Mouse (Mus musculus): ENCODE measurements around the gene Hipk2. TPM values are rescaled to one million over a fixed set of nuclear protein-coding genes. Genes with fewer than 3 reads are reported as not detected.

Gene Hipk2
- polyA plus RNA-seq, 1 experiment: 23.8 TPM

DNA sequence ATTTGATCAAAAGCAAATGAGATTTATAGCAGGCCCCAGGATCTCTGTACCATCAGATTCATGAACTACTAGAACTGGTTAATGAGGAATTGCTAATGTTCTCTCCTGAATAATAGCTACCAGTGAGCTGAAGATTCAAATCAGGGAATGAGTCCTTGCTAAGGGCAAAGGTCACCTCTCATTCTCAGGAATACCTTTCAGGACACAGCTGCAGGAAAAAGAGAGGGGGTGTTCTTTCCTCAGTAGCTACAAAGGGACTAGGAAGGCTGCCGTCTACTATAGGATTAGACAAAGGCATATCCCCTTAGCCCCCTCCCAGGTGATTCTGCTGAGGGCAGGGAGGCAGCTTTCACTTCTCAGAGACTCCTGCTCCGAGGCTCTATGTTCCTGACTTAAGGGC, 5.9 kb downstream of the Hipk2 start:
- no peak for DNase-seq (ENCODE audit: extremely low spot score in 1 of 2, low spot score in 1 of 2)

DNA sequence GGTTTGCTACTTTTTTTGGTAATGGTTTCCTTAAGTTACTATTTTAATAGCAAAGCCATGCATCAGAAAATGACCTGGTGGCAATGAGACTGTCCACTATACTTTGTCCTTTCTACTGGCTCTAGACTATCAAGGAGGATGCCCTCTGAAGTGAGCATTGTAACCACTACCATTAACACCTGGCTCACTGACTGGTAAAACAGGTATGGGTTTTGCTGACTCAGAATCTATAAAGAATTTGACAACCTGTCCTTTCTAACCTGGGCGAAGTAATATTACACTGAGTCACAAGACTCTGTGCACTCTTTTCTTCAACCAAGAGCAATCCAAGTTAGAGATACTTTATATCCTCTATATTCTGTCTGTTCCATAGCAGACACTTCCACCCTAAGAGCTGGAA, 7.0 kb downstream of the Hipk2 start:
- DNase-seq (ENCODE audit: extremely low spot score in 1 of 2, low spot score in 1 of 2): no peak

GRCm38 (mm10) chr6:38867291-38867690, 8.7 kb downstream of the Hipk2 start:
- no peak for DNase-seq (ENCODE audit: extremely low spot score in 1 of 2, low spot score in 1 of 2)

GRCm38 (mm10) chr6:38866761-38867160, 9.2 kb downstream of the Hipk2 start:
- no peak for DNase-seq (ENCODE audit: extremely low spot score in 1 of 2, low spot score in 1 of 2)

GRCm38 (mm10) chr6:38866357-38866756, 9.6 kb downstream of the Hipk2 start:
- no peak for DNase-seq (ENCODE audit: extremely low spot score in 1 of 2, low spot score in 1 of 2)

GRCm38 (mm10) chr6:38865805-38866204, 10.2 kb downstream of the Hipk2 start:
- DNase-seq (ENCODE audit: extremely low spot score in 1 of 2, low spot score in 1 of 2): no peak

DNA sequence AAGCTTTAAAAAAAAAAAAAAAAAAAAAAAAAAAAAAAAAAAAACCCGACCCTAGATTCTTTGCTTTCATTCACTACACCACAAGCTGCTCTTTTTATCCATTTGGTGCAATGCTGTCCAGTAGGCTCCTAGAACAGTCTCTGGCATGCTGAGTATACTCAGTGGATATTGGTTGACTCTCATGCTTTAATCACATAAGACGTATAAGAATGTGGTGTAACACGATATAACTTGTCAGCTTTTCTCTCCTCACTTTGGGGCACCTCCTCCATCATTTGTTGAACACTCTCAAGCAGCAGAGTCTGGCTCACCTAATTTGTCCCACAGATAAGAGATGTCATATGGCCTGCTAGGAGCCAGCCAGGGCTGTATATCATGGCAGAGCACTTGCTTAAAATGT, 12.4 kb downstream of the Hipk2 start:
- DNase-seq (ENCODE audit: extremely low spot score in 1 of 2, low spot score in 1 of 2): no peak

- no peak for DNase-seq (ENCODE audit: extremely low spot score in 1 of 2, low spot score in 1 of 2)
Measured at GRCm38 (mm10) chr6:38860301-38860700, 15.7 kb downstream of the Hipk2 start.

- no peak for DNase-seq (ENCODE audit: extremely low spot score in 1 of 2, low spot score in 1 of 2)
Measured at GRCm38 (mm10) chr6:38859819-38860218, 16.1 kb downstream of the Hipk2 start.

- DNase-seq (ENCODE audit: extremely low spot score in 1 of 2, low spot score in 1 of 2): no peak
Measured at GRCm38 (mm10) chr6:38853561-38853992, 22.4 kb downstream of the Hipk2 start.

GRCm38 (mm10) chr6:38851740-38852139, 24.2 kb downstream of the Hipk2 start:
- no peak for DNase-seq (ENCODE audit: extremely low spot score in 1 of 2, low spot score in 1 of 2)

DNA sequence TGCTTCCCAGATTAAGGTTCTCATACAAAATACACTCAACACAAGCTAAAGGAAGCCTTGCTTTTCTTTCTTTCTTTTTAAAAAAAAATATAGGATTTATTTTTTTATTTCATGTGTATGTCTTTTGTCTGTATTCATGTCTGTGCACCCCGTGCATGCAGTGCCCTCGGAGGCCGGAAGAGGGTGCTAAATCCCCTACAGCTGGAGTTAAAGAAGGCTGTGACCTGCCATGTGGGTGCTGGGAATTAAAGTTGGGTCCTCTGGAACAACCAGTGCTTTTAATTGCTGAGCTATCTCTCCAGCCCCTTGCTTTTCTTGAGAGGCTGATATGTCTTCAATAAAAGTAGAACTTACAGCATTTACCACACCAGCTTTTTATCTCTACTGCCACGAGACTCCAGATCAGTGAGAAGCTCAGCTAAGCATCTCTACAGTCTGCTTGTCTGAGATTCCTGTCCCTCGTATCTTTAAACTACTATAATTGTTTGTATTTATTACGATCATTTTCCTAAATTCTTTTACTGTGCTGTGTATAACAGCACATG, 25.2 kb downstream of the Hipk2 start:
- DNase-seq (ENCODE audit: extremely low spot score in 1 of 2, low spot score in 1 of 2): no peak

GRCm38 (mm10) chr6:38847958-38848910, 27.7 kb downstream of the Hipk2 start:
- DNase-seq (ENCODE audit: extremely low spot score in 1 of 2, low spot score in 1 of 2): no peak

GRCm38 (mm10) chr6:38847447-38847846, 28.5 kb downstream of the Hipk2 start:
- no peak for DNase-seq (ENCODE audit: extremely low spot score in 1 of 2, low spot score in 1 of 2)

DNA sequence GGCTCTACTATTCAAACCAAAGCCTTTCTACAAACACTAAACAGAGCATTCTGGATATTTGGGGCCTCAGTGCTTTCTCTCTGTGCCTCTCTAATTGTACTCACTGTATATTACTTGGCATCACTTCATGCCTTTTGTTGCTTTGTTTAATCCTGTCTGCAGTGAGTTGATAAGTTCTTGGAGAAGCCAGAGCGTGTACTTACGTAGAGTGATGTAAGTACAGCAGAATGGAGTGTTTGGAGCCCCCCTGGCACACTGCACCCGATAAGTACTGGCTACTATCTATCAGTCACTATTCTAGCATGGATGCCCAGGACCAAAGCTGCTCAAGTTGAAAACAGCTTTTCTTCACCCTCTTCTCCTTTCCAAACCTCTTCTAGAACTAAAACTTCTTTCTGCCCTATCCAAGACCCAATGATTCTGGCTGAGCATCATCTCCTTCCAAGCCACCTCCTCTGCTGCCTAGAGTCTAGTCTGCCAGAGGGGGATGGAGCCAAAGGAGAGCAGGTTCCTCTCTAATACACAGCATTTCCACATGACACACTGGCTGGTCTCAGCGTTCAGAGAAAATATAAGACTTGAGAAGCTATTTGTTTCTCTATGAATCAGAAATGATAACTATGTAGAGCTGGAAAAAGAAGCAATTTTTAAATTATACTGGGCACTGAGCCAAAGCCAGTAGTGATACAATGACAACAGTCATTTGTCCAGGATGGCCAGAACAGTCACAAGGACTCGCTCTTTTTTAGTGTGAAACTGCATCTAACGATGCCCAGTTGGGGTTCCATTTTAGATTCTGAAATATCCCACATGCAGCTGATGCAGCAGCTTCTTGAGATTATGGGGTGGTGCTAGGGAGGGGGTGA, 29.4 kb downstream of the Hipk2 start:
- peak in 1 of 2 experiments; percentile 45 for DNase-seq (ENCODE audit: extremely low spot score in 1 of 2, low spot score in 1 of 2)

DNA sequence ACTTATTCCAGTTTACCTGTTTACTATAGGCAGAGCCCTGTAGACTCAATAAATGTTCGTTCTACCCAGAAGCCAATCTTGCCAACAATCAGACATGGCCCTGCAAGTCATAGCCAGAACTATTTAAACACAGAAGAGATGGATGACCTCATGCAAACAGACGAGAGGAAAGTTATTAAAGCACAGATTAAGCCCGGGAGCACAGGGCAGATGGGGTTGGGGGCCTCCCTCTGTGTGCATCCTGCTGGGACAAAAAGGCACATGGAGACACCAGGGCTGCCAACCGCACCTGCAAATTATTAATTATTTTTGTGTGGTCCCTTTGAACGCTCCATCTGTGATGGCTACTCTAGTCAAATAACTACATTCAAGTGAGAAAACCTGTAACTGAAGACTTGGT, 30.1 kb downstream of the Hipk2 start:
- DNase-seq (ENCODE audit: extremely low spot score in 1 of 2, low spot score in 1 of 2): no peak

DNA sequence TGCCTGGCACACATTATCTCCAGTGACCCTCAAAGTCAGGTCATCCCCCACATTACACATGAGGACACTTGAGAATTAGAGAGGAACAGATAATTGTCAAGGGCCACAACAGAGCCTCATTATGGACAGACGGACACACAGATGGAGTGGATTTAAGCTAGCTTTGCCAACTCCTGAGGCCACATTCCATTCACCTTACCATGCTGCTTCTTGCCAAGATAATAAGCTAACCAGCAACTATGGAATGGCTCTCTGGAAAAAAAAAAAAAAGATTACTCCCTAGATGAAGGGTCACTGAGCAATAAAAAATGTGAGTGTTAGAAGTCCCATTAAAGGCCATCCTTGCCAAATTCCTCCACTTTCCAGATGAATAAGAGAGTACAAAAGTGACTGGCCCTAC, 30.8 kb downstream of the Hipk2 start:
- no peak for DNase-seq (ENCODE audit: extremely low spot score in 1 of 2, low spot score in 1 of 2)

GRCm38 (mm10) chr6:38841551-38841950, 34.4 kb downstream of the Hipk2 start:
- DNase-seq (ENCODE audit: extremely low spot score in 1 of 2, low spot score in 1 of 2): no peak

- DNase-seq (ENCODE audit: extremely low spot score in 1 of 2, low spot score in 1 of 2): no peak
Measured at GRCm38 (mm10) chr6:38840780-38841179, 35.2 kb downstream of the Hipk2 start.

GRCm38 (mm10) chr6:38840380-38840779, 35.6 kb downstream of the Hipk2 start:
- peak in 1 of 2 experiments; percentile 18 for DNase-seq (ENCODE audit: extremely low spot score in 1 of 2, low spot score in 1 of 2)

DNA sequence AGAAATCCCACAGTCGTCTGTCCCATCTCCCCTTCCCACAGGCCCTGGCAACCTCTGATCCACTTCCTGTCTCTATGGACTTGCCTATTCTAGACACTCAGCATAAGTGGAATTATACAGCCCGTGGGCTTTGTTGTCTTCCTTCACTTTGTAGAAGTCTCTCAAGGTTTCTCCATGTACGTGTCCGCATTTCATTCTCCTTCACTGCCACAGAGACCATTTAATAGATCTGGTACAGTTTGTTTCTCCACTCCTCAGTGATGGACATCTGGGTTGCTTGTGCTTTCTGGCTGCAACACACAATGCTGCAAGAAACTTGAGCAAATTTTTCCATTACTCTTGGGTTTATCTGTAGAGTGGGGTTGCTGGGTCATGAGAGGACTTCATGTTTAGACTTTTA, 36.1 kb downstream of the Hipk2 start:
- DNase-seq (ENCODE audit: extremely low spot score in 1 of 2, low spot score in 1 of 2): no peak
